Mouse (Mus musculus) CH12.LX (cell line): Measurements from ENCODE around the gene Gm5862. TPM values are rescaled to one million over a fixed set of nuclear protein-coding genes. Genes with fewer than 3 reads are reported as not detected.
"Not testable (repeated sequence)": the region's sequence is repeated elsewhere in the genome, so short reads cannot be mapped to it uniquely, and the experiment has no call there.

Experiments
- DNase-seq: peaks from one replicate; pipeline ENCODE4 v3.0.0-alpha.2; 2013; ENCODE audit errors: extremely low read depth
- H3K27ac ChIP-seq: 2 replicates; pipeline ENCODE4 v1.5.1; 2012; ENCODE audit warnings: low read depth, mild to moderate bottlenecking, control low read depth, moderate library complexity; ENCODE audit not compliant: insufficient read depth
- H3K27me3 ChIP-seq: replicated peaks from 2 replicates; pipeline ENCODE3; 2012; ENCODE audit warnings: inconsistent platforms
- H3K36me3 ChIP-seq, 2 experiments: replicated peaks in 1 of 2; 2 replicates each; pipeline versions ENCODE3 to v1.6.1; 2012; ENCODE audit warnings: inconsistent platforms in 1 of 2, low read length in 1 of 2, mild to moderate bottlenecking in 1 of 2, mixed read lengths in 1 of 2, moderate library complexity in 1 of 2; ENCODE audit not compliant: control insufficient read depth in 1 of 2, insufficient read depth in 1 of 2
- H3K4me1 ChIP-seq, 2 experiments: 2 replicates each; pipeline ENCODE4 v1.6.1; 2012; ENCODE audit warnings: inconsistent platforms in 1 of 2, moderate library complexity in 1 of 2; ENCODE audit not compliant: insufficient read depth in 2 of 2, control insufficient read depth in 1 of 2
- H3K4me2 ChIP-seq: 2 replicates; pipeline ENCODE4 v1.6.1; 2012; ENCODE audit warnings: low read depth, mild to moderate bottlenecking, control low read depth; ENCODE audit not compliant: poor library complexity, insufficient read depth, severe bottlenecking
- H3K4me3 ChIP-seq, 3 experiments: fragments of 150-350 bp in 1 of 3; sonication (generic) in 1 of 3; replicated peaks in 1 of 3; 2 replicates each; pipeline versions ENCODE3 to v1.5.1; 2011 to 2012; ENCODE audit warnings: low read depth in 2 of 3, low read length in 2 of 3, mild to moderate bottlenecking in 2 of 3, moderate library complexity in 2 of 3, control low read depth in 1 of 3, improper control_type of control experiment in 1 of 3, inconsistent platforms in 1 of 3, mixed read lengths in 1 of 3; ENCODE audit not compliant: poor library complexity in 1 of 3
- H3K79me2 ChIP-seq: replicated peaks from 2 replicates; pipeline ENCODE4 v1.6.1; 2012; ENCODE audit warnings: mild to moderate bottlenecking, moderate library complexity; ENCODE audit not compliant: control insufficient read depth, poor library complexity, insufficient read depth, severe bottlenecking; ENCODE audit errors: extremely low read depth
- H3K9ac ChIP-seq: 2 replicates; pipeline ENCODE4 v1.6.1; 2012; ENCODE audit warnings: low read depth, mild to moderate bottlenecking, control low read depth, moderate library complexity; ENCODE audit not compliant: insufficient read depth
- H3K9me3 ChIP-seq: replicated peaks from 2 replicates; pipeline ENCODE3; 2012; ENCODE audit warnings: low read length, inconsistent platforms, mixed read lengths
- CHD2 ChIP-seq: IDR thresholded peaks from 2 replicates; pipeline ENCODE4 v1.6.1; 2011; ENCODE audit warnings: low read length, improper control_type of control experiment
- CTCF ChIP-seq, 2 experiments: IDR thresholded peaks in 1 of 2; conservative IDR thresholded peaks in 1 of 2; 2 replicates each; pipeline ENCODE4 v1.5.1; 2011 to 2012; ENCODE audit warnings: low read depth in 2 of 2, low read length in 2 of 2, improper control_type of control experiment in 1 of 2, inconsistent platforms in 1 of 2, mild to moderate bottlenecking in 1 of 2, moderate library complexity in 1 of 2
- IRF4 ChIP-seq: IDR thresholded peaks from 2 replicates; pipeline ENCODE4 v1.6.1; 2014; ENCODE audit warnings: low read depth, mild to moderate bottlenecking, inconsistent platforms, low read length, improper control_type of control experiment
- MAZ ChIP-seq: IDR thresholded peaks from 2 replicates; pipeline ENCODE4 v1.6.1; 2012; ENCODE audit warnings: low read depth, mild to moderate bottlenecking, inconsistent platforms, low read length, improper control_type of control experiment, moderate library complexity
- TCF12 ChIP-seq: IDR thresholded peaks from 2 replicates; pipeline ENCODE4 v1.6.1; 2014; ENCODE audit warnings: low read depth, mild to moderate bottlenecking, inconsistent platforms, low read length, improper control_type of control experiment
- ZC3H11A ChIP-seq: IDR thresholded peaks from 2 replicates; pipeline ENCODE4 v1.6.1; 2012; ENCODE audit warnings: low read depth, mild to moderate bottlenecking, inconsistent platforms, low read length, improper control_type of control experiment
- ZMIZ1 ChIP-seq: IDR thresholded peaks from 2 replicates; pipeline ENCODE4 v1.6.1; 2012; ENCODE audit warnings: low read depth, mild to moderate bottlenecking, inconsistent platforms, low read length, improper control_type of control experiment
- dilution Hi-C: fragments of 300-500 bp; cut with MboI; formaldehyde crosslinking; loops from 2 replicates; pipeline ENCODE4 v1.14.3; 2020; ENCODE audit warnings: low sequenced_read_pairs; ENCODE audit not compliant: extremely low pct_unique_long_range_greater_than_20kb, extremely low pct_ligation_motif_present
- in situ Hi-C: fragments of 300-500 bp; cut with MboI; formaldehyde crosslinking; loops from 3 replicates; pipeline ENCODE4 v1.14.3; 2019; ENCODE audit warnings: low sequenced_read_pairs, low pct_ligation_motif_present, low pct_unique_long_range_greater_than_20kb, mixed read lengths
- polyA plus RNA-seq: library from polyadenylated mRNA; unstranded; fragments of >175 nt; gene quantifications from 2 replicates; pipeline ENCODE4 v1.2.1, GENCODE M21; 2012; ENCODE audit warnings: low read depth; ENCODE audit not compliant: insufficient read length
- total RNA-seq, 2 experiments: library from RNA; depleted of rRNA; stranded (reverse); fragments of 300-350 nt in 1 of 2; fragments of >200 nt in 1 of 2; gene quantifications; 2 replicates each; pipeline ENCODE4 v1.2.3; 2012 to 2014

Gm5862 gene
- total RNA-seq (2012; rRNA removed) (not detected in 2 replicates), total RNA-seq (2014; rRNA removed) (not detected in 2 replicates), polyA plus RNA-seq (not detected in 2 replicates)

DNA sequence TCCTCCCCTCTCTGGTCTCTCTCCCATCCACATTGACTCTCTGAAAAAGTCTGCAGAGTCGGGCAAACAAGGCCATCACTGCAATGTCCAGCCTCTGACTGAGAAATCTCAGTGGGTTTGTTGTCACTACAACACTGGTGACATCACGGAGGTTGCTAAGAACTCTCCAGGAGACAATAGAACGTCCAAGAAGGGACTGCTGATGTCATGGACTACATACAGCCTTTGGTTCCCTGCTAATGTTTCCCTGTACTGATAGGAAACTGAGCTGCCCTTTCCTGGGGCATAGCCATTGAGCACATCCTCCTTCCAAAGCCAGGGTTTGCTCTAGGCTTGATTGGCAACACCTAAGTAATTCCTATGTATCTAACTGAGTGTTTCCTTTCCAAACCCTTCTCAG is at the start of gene Gm5862:
Gm5862 (minus strand) TSS at position 101 of the 400 bp plus-strand sequence.
- H3K36me3 ChIP-seq, H3K27me3 ChIP-seq, H3K9me3 ChIP-seq, H3K9ac ChIP-seq, dilution Hi-C loops, DNase-seq, H3K4me2 ChIP-seq, H3K4me1 ChIP-seq, H3K27ac ChIP-seq, H3K4me3 ChIP-seq, H3K79me2 ChIP-seq, in situ Hi-C loops: not testable (repeated sequence)

DNA sequence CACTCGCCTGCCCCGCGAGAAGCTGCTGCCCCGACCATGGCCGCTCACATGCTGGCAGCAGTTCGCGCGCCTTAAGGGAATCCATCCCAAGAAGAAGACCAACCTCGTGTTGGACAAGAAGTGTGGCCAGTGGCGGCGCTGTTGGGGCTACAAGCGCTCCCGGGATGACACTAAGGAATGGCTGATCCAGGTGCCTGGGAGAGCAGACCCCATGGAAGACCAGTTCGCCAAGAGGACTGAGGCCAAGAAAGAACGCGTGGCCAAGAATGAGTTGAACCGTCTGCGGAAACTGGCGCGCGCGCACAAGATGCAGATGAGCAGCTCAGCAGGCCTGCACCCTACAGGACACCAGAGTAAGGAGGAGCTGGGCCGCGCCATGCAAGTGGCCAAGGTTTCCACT is 48.0 kb upstream of the Gm5862 start:
- Histone ChIP-seq H3K36me3 (no peaks in the 10 kb centered on the region), H3K4me2 (no peak overlapping the region), H3K27ac (no peak overlapping the region), H3K9ac (no peak overlapping the region), H3K4me1 (no peaks in the 10 kb centered on the region), H3K4me3 (no peak overlapping the region), H3K79me2 (no peaks in the 10 kb centered on the region), H3K9me3 (peaks cover 8% of the 10 kb centered on the region), H3K27me3 (no peaks in the 10 kb centered on the region)
- in situ Hi-C loops: no loop called here
- dilution Hi-C loops: no loop called here
- TF ChIP-seq ZC3H11A (no peak), MAZ (no peak), CHD2 (no peak), ZMIZ1 (no peak), TCF12 (no peak), IRF4 (no peak), CTCF (conservative IDR thresholded peaks at IDR 0.05 in 1 of 2, IDR thresholded peaks at IDR 0.05 in 1 of 2; ENCODE audit: low read depth in 2 of 2, low read length in 2 of 2) (no peak)
- no peak for DNase-seq

DNA sequence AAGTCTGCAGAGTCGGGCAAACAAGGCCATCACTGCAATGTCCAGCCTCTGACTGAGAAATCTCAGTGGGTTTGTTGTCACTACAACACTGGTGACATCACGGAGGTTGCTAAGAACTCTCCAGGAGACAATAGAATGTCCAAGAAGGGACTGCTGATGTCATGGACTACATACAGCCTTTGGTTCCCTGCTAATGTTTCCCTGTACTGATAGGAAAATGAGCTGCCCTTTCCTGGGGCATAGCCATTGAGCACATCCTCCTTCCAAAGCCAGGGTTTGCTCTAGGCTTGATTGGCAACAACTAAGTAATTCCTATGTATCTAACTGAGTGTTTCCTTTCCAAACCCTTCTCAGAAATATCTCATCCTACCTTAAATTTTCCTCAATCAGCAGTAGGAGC is 35.8 kb upstream of the Gm5862 start, which contains the start of gene Gm7347:
Gm7347 (minus strand) TSS at position 101 of the 400 bp plus-strand sequence.
- H3K9ac ChIP-seq, H3K4me1 ChIP-seq, H3K79me2 ChIP-seq, in situ Hi-C loops, H3K36me3 ChIP-seq, H3K4me3 ChIP-seq, dilution Hi-C loops, H3K27me3 ChIP-seq, H3K27ac ChIP-seq, H3K4me2 ChIP-seq, H3K9me3 ChIP-seq, DNase-seq: not testable (repeated sequence)

DNA sequence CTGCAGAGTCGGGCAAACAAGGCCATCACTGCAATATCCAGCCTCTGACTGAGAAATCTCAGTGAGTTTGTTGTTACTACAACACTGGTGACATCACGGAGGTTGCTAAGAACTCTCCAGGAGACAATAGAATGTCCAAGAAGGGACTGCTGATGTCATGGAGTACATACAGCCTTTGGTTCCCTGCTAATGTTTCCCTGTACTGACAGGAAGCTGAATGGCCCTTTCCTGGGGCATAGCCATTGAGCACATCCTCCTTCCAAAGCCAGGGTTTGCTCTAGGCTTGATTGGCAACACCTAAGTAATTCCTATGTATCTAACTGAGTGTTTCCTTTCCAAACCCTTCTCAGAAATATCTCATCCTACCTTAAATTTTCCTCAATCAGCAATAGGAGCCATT is 16.7 kb upstream of the Gm5862 start, which contains the start of gene Speer4a:
Speer4a (minus strand) TSS at position 101 of the 400 bp plus-strand sequence.
- H3K4me2 ChIP-seq, H3K79me2 ChIP-seq, H3K9ac ChIP-seq, H3K4me3 ChIP-seq, H3K4me1 ChIP-seq, H3K9me3 ChIP-seq, DNase-seq, H3K27ac ChIP-seq, H3K27me3 ChIP-seq, in situ Hi-C loops, H3K36me3 ChIP-seq, dilution Hi-C loops: not testable (repeated sequence)

DNA sequence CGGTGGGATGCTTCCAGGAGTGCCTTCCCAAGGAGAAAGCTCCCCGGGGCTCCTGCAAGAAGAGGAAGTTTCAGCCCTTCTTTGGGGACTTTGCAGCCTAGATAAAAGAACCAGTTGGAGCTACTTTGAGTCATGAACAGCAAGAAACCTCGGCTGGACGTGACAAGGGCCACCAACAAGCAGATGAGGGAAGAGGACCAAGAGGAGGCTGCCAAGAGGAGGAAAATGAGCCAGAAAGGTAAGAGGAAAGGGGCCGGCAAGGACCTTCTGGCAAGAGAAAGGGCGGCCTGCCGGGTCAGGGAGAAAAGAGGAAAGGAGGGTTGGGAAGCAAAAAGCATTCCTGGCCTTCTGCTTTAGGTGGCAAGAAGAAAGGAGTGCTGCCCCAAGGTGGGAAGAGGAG is 15.0 kb downstream of the Gm5862 start:
- dilution Hi-C loops, in situ Hi-C loops: not testable (repeated sequence)

More for the DNA sequence above, 15.0 kb downstream of the Gm5862 start:
- not testable (repeated sequence) for H3K36me3 ChIP-seq, H3K4me2 ChIP-seq, H3K79me2 ChIP-seq, H3K4me3 ChIP-seq, H3K9me3 ChIP-seq, H3K27ac ChIP-seq, H3K4me1 ChIP-seq, DNase-seq, H3K9ac ChIP-seq, H3K27me3 ChIP-seq
